Mouse (Mus musculus) ES-Bruce4 (cell line): ENCODE measurements at regions not wholly inside any gene's neighbourhood (a gene's known extent, or its start where the extent isn't known, plus 50 kb on each side); places are given as distances from the start of the nearest gene placed in this dataset.

Experiments used
- H3K27ac ChIP-seq: 2 replicates; pipeline ENCODE4 v1.5.1; 2012; ENCODE audit warnings: low read length, inconsistent platforms; ENCODE audit not compliant: insufficient read depth
- H3K27me3 ChIP-seq: 2 replicates; pipeline ENCODE4 v1.6.1; 2012; ENCODE audit warnings: mild to moderate bottlenecking, low read length, inconsistent platforms; ENCODE audit not compliant: control insufficient read depth, poor library complexity, insufficient read depth, severe bottlenecking
- H3K36me3 ChIP-seq: 2 replicates; pipeline ENCODE4 v1.6.1; 2012; ENCODE audit warnings: inconsistent platforms, mild to moderate bottlenecking, low read length, moderate library complexity; ENCODE audit not compliant: control insufficient read depth, poor library complexity, insufficient read depth, severe bottlenecking
- H3K4me1 ChIP-seq: one replicate; pipeline ENCODE4 v1.8.1; 2011; ENCODE audit warnings: low read length; ENCODE audit not compliant: control insufficient read depth, insufficient read depth
- H3K4me3 ChIP-seq: 2 replicates; pipeline ENCODE4 v1.5.1; 2011; ENCODE audit warnings: low read depth, mild to moderate bottlenecking, low read length
- H3K9ac ChIP-seq: 2 replicates; pipeline ENCODE4 v1.6.1; 2012; ENCODE audit warnings: low read depth, mild to moderate bottlenecking, inconsistent platforms; ENCODE audit not compliant: poor library complexity, severe bottlenecking
- H3K9me3 ChIP-seq: replicated peaks from 2 replicates; pipeline ENCODE4 v1.6.1; 2012; ENCODE audit warnings: mild to moderate bottlenecking, low read length, inconsistent platforms; ENCODE audit not compliant: control insufficient read depth, poor library complexity, insufficient read depth, severe bottlenecking
- CTCF ChIP-seq: IDR thresholded peaks from one replicate; pipeline ENCODE4 v1.8.1; 2011; ENCODE audit warnings: low read depth, low read length
- EP300 ChIP-seq: IDR thresholded peaks from 2 replicates; pipeline ENCODE4 v1.6.1; 2011; ENCODE audit warnings: low read depth, low read length; ENCODE audit not compliant: insufficient read depth
- POLR2A ChIP-seq: IDR thresholded peaks from one replicate; pipeline ENCODE4 v1.8.1; 2011; ENCODE audit warnings: low read length; ENCODE audit not compliant: insufficient read depth

- Histone ChIP-seq H3K27ac (no peak overlapping the region), H3K36me3 (no peaks in the 10 kb centered on the region), H3K4me1 (no peaks in the 10 kb centered on the region), H3K9ac (no peak overlapping the region), H3K9me3 (no peaks in the 10 kb centered on the region), H3K27me3 (no peaks in the 10 kb centered on the region), H3K4me3 (no peak overlapping the region)
- TF ChIP-seq EP300 (no peak), CTCF (no peak), POLR2A (no peak)
Measured at GRCm38 (mm10) chr8:53956148-53956547, 121.3 kb upstream of the Vegfc start.

DNA sequence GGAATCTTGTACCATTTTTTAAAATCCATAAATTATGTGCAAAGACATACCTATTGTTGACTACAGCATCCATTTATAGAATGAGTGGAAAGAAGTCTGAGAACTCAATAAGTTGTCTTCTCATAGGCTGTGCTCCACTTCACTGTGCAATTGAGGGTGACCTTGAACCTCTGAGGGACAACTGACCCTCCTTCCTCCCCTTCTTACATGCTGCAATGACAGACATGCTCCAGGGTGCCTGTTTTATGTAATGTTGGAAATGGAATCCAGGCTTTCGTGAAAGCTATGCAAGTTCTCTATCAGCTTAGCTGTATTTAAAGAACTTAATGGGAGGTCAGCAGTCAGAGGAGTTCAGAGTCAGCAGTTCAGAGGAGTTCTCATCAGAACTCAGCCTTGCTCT lies 118.9 kb upstream of the Vegfc start:
- H3K27me3 ChIP-seq: peaks cover 2% of the 10 kb centered on the region
- H3K4me3 ChIP-seq: no peak overlapping the region
- H3K27ac ChIP-seq: no peak overlapping the region
- H3K36me3 ChIP-seq: no peaks in the 10 kb centered on the region
- TF ChIP-seq EP300 (no peak), POLR2A (no peak), CTCF (no peak)
- no peaks in the 10 kb centered on the region for H3K9me3 ChIP-seq
- H3K9ac ChIP-seq: no peak overlapping the region
- no peaks in the 10 kb centered on the region for H3K4me1 ChIP-seq

GRCm38 (mm10) chr8:53962993-53963392 lies 114.4 kb upstream of the Vegfc start:
- no peaks in the 10 kb centered on the region for H3K9me3 ChIP-seq
- peaks cover 2% of the 10 kb centered on the region for H3K27me3 ChIP-seq
- H3K36me3 ChIP-seq: no peaks in the 10 kb centered on the region
- no peak overlapping the region for H3K9ac ChIP-seq
- no peak overlapping the region for H3K27ac ChIP-seq
- TF ChIP-seq CTCF (no peak), EP300 (no peak), POLR2A (no peak)
- H3K4me3 ChIP-seq: no peak overlapping the region
- H3K4me1 ChIP-seq: no peaks in the 10 kb centered on the region

DNA sequence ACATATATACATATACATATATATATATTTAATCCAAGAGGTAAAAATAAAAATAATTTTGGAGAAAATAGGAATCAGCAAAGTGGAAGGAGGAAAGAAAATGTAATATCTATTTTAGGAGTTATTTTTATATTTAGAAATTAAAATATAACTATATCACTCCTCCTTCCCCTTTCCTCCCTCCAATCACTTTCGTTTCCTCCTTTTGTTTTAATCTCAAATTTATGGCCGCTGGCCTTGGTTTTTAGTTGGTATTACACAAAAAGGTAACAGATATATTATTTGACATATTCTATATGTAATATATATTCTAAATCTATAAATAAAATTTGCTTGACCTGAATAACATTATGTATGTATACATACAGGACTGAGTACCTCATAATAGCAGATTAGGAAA lies 93.1 kb upstream of the Vegfc start:
- Histone ChIP-seq H3K36me3 (no peaks in the 10 kb centered on the region), H3K27me3 (peaks cover 2% of the 10 kb centered on the region; the same call in 1 of the 2 replicates), H3K27ac (no peak overlapping the region), H3K9me3 (no peaks in the 10 kb centered on the region), H3K4me3 (no peak overlapping the region), H3K9ac (no peak overlapping the region), H3K4me1 (no peaks in the 10 kb centered on the region)
- TF ChIP-seq CTCF: no peak
- TF ChIP-seq POLR2A: no peak
- TF ChIP-seq EP300: no peak

GRCm38 (mm10) chr8:53985685-53986084 lies 91.7 kb upstream of the Vegfc start:
- peaks cover 2% of the 10 kb centered on the region; the same call in 1 of the 2 replicates for H3K27me3 ChIP-seq
- TF ChIP-seq POLR2A (no peak), EP300 (no peak), CTCF (no peak)
- H3K4me1 ChIP-seq: no peaks in the 10 kb centered on the region
- H3K27ac ChIP-seq: no peak overlapping the region
- H3K36me3 ChIP-seq: no peaks in the 10 kb centered on the region
- no peak overlapping the region for H3K9ac ChIP-seq
- H3K9me3 ChIP-seq: no peaks in the 10 kb centered on the region
- H3K4me3 ChIP-seq: no peak overlapping the region

- no peak for TF ChIP-seq CTCF
- no peak for TF ChIP-seq POLR2A
- Histone ChIP-seq H3K4me3 (no peak overlapping the region), H3K9ac (no peak overlapping the region), H3K9me3 (no peaks in the 10 kb centered on the region), H3K27me3 (no peaks in the 10 kb centered on the region), H3K36me3 (no peaks in the 10 kb centered on the region), H3K4me1 (no peaks in the 10 kb centered on the region), H3K27ac (no peak overlapping the region)
Measured at GRCm38 (mm10) chr8:53994208-53994607, 83.2 kb upstream of the Vegfc start.
